Mouse (Mus musculus) CH12.LX (cell line): ENCODE results near the gene Sstr2. TPM values are rescaled to one million over a fixed set of nuclear protein-coding genes. Genes with fewer than 3 reads are reported as not detected.

ENCODE experiments used
- DNase-seq: peaks from one replicate; pipeline ENCODE4 v3.0.0-alpha.2; 2013; ENCODE audit errors: extremely low read depth
- H3K27ac ChIP-seq: 2 replicates; pipeline ENCODE4 v1.5.1; 2012; ENCODE audit warnings: low read depth, mild to moderate bottlenecking, control low read depth, moderate library complexity; ENCODE audit not compliant: insufficient read depth
- H3K27me3 ChIP-seq: replicated peaks from 2 replicates; pipeline ENCODE3; 2012; ENCODE audit warnings: inconsistent platforms
- H3K36me3 ChIP-seq, 2 experiments: replicated peaks in 1 of 2; 2 replicates each; pipeline versions ENCODE3 to v1.6.1; 2012; ENCODE audit warnings: inconsistent platforms in 1 of 2, low read length in 1 of 2, mild to moderate bottlenecking in 1 of 2, mixed read lengths in 1 of 2, moderate library complexity in 1 of 2; ENCODE audit not compliant: control insufficient read depth in 1 of 2, insufficient read depth in 1 of 2
- H3K4me1 ChIP-seq, 2 experiments: 2 replicates each; pipeline ENCODE4 v1.6.1; 2012; ENCODE audit warnings: inconsistent platforms in 1 of 2, moderate library complexity in 1 of 2; ENCODE audit not compliant: insufficient read depth in 2 of 2, control insufficient read depth in 1 of 2
- H3K4me2 ChIP-seq: 2 replicates; pipeline ENCODE4 v1.6.1; 2012; ENCODE audit warnings: low read depth, mild to moderate bottlenecking, control low read depth; ENCODE audit not compliant: poor library complexity, insufficient read depth, severe bottlenecking
- H3K4me3 ChIP-seq, 3 experiments: fragments of 150-350 bp in 1 of 3; sonication (generic) in 1 of 3; replicated peaks in 1 of 3; 2 replicates each; pipeline versions ENCODE3 to v1.5.1; 2011 to 2012; ENCODE audit warnings: low read depth in 2 of 3, low read length in 2 of 3, mild to moderate bottlenecking in 2 of 3, moderate library complexity in 2 of 3, control low read depth in 1 of 3, improper control_type of control experiment in 1 of 3, inconsistent platforms in 1 of 3, mixed read lengths in 1 of 3; ENCODE audit not compliant: poor library complexity in 1 of 3
- H3K79me2 ChIP-seq: replicated peaks from 2 replicates; pipeline ENCODE4 v1.6.1; 2012; ENCODE audit warnings: mild to moderate bottlenecking, moderate library complexity; ENCODE audit not compliant: control insufficient read depth, poor library complexity, insufficient read depth, severe bottlenecking; ENCODE audit errors: extremely low read depth
- H3K9ac ChIP-seq: 2 replicates; pipeline ENCODE4 v1.6.1; 2012; ENCODE audit warnings: low read depth, mild to moderate bottlenecking, control low read depth, moderate library complexity; ENCODE audit not compliant: insufficient read depth
- H3K9me3 ChIP-seq: replicated peaks from 2 replicates; pipeline ENCODE3; 2012; ENCODE audit warnings: low read length, inconsistent platforms, mixed read lengths
- E2F4 ChIP-seq: IDR thresholded peaks from 2 replicates; pipeline ENCODE4 v1.6.1; 2011; ENCODE audit warnings: low read depth, low read length, improper control_type of control experiment; ENCODE audit not compliant: insufficient replicate concordance
- ELF1 ChIP-seq: IDR thresholded peaks from 2 replicates; pipeline ENCODE4 v1.6.1; 2014; ENCODE audit warnings: low read depth, mild to moderate bottlenecking, inconsistent platforms, low read length, improper control_type of control experiment
- EP300 ChIP-seq: IDR thresholded peaks from 2 replicates; pipeline ENCODE4 v1.6.1; 2011; ENCODE audit warnings: low read length, improper control_type of control experiment
- ETS1 ChIP-seq: conservative IDR thresholded peaks from 2 replicates; pipeline ENCODE4 v1.6.1; 2012; ENCODE audit warnings: low read depth, mild to moderate bottlenecking, inconsistent platforms, low read length, improper control_type of control experiment, moderate library complexity
- IRF4 ChIP-seq: IDR thresholded peaks from 2 replicates; pipeline ENCODE4 v1.6.1; 2014; ENCODE audit warnings: low read depth, mild to moderate bottlenecking, inconsistent platforms, low read length, improper control_type of control experiment
- JUN ChIP-seq: IDR thresholded peaks from 2 replicates; pipeline ENCODE4 v1.6.1; 2011; ENCODE audit warnings: low read depth, mild to moderate bottlenecking, low read length, improper control_type of control experiment, moderate library complexity; ENCODE audit not compliant: insufficient read depth
- MAX ChIP-seq: IDR thresholded peaks from 2 replicates; pipeline ENCODE4 v1.6.1; 2011; ENCODE audit warnings: low read length, improper control_type of control experiment
- MXI1 ChIP-seq: IDR thresholded peaks from 2 replicates; pipeline ENCODE4 v1.6.1; 2011; ENCODE audit warnings: mild to moderate bottlenecking, low read depth, low read length, improper control_type of control experiment
- MYC ChIP-seq: IDR thresholded peaks from 2 replicates; pipeline ENCODE4 v1.6.1; 2011; ENCODE audit warnings: low read depth, mild to moderate bottlenecking, improper control_type of control experiment, low read length
- NELFE ChIP-seq: IDR thresholded peaks from 2 replicates; pipeline ENCODE4 v1.6.1; 2011; ENCODE audit warnings: low read depth, low read length, improper control_type of control experiment
- NRF1 ChIP-seq: IDR thresholded peaks from 2 replicates; pipeline ENCODE4 v1.6.1; 2014; ENCODE audit warnings: low read depth, mild to moderate bottlenecking, inconsistent platforms, low read length, improper control_type of control experiment, moderate library complexity
- RAD21 ChIP-seq: IDR thresholded peaks from 2 replicates; pipeline ENCODE4 v1.6.1; 2011; ENCODE audit warnings: low read depth, mild to moderate bottlenecking, low read length, improper control_type of control experiment, moderate library complexity
- SMC3 ChIP-seq: IDR thresholded peaks from 2 replicates; pipeline ENCODE4 v1.6.1; 2011; ENCODE audit warnings: low read depth, low read length, improper control_type of control experiment
- UBTF ChIP-seq: IDR thresholded peaks from 2 replicates; pipeline ENCODE4 v1.6.1; 2012; ENCODE audit warnings: low read depth, mild to moderate bottlenecking, inconsistent platforms, low read length, improper control_type of control experiment, moderate library complexity
- USF2 ChIP-seq: conservative IDR thresholded peaks from 2 replicates; pipeline ENCODE4 v1.6.1; 2011; ENCODE audit warnings: low read depth, low read length, improper control_type of control experiment
- ZC3H11A ChIP-seq: IDR thresholded peaks from 2 replicates; pipeline ENCODE4 v1.6.1; 2012; ENCODE audit warnings: low read depth, mild to moderate bottlenecking, inconsistent platforms, low read length, improper control_type of control experiment
- ZNF384 ChIP-seq: IDR thresholded peaks from 2 replicates; pipeline ENCODE4 v1.6.1; 2012; ENCODE audit warnings: low read depth, low read length, improper control_type of control experiment, inconsistent platforms
- dilution Hi-C: fragments of 300-500 bp; cut with MboI; formaldehyde crosslinking; loops from 2 replicates; pipeline ENCODE4 v1.14.3; 2020; ENCODE audit warnings: low sequenced_read_pairs; ENCODE audit not compliant: extremely low pct_unique_long_range_greater_than_20kb, extremely low pct_ligation_motif_present
- in situ Hi-C: fragments of 300-500 bp; cut with MboI; formaldehyde crosslinking; loops from 3 replicates; pipeline ENCODE4 v1.14.3; 2019; ENCODE audit warnings: low sequenced_read_pairs, low pct_ligation_motif_present, low pct_unique_long_range_greater_than_20kb, mixed read lengths
- polyA plus RNA-seq: library from polyadenylated mRNA; unstranded; fragments of >175 nt; gene quantifications from 2 replicates; pipeline ENCODE4 v1.2.1, GENCODE M21; 2012; ENCODE audit warnings: low read depth; ENCODE audit not compliant: insufficient read length
- total RNA-seq, 2 experiments: library from RNA; depleted of rRNA; stranded (reverse); fragments of 300-350 nt in 1 of 2; fragments of >200 nt in 1 of 2; gene quantifications; 2 replicates each; pipeline ENCODE4 v1.2.3; 2012 to 2014

The Sstr2 gene
- total and polyA plus RNA-seq, 3 experiments: not detected

GRCm38 (mm10) chr11:113664279-113664678 is 45.1 kb downstream of the Sstr2 start:
- H3K79me2 ChIP-seq: peaks cover 16% of the 10 kb centered on the region
- no peak for DNase-seq
- H3K27me3 ChIP-seq: no peaks in the 10 kb centered on the region
- H3K36me3 ChIP-seq: peaks cover 66 to 86% of the 10 kb centered on the region in 2 experiments
- no peak overlapping the region for H3K4me2 ChIP-seq
- dilution Hi-C loops (no loop called here), in situ Hi-C loops (no loop called here)
- peaks cover 0 to 28% of the 10 kb centered on the region in 2 experiments; a peak in 2 of 4 replicates for H3K4me1 ChIP-seq
- TF ChIP-seq IRF4 (no peak), USF2 (no peak), E2F4 (no peak)
- no peak overlapping the region for H3K4me3 ChIP-seq
- no peak overlapping the region for H3K27ac ChIP-seq
- no peak overlapping the region for H3K9ac ChIP-seq
- no peaks in the 10 kb centered on the region for H3K9me3 ChIP-seq

GRCm38 (mm10) chr11:113666205-113666604 is 47.1 kb downstream of the Sstr2 start:
- in situ Hi-C loops: no loop called here

GRCm38 (mm10) chr11:113666648-113667047 is 47.5 kb downstream of the Sstr2 start:
- H3K27ac ChIP-seq: no peak overlapping the region
- dilution Hi-C loops: no loop called here

More at GRCm38 (mm10) chr11:113666205-113666604, 47.1 kb downstream of the Sstr2 start:
- Histone ChIP-seq H3K27ac (no peak overlapping the region), H3K4me3 (no peak overlapping the region), H3K36me3 (peaks cover 65 to 85% of the 10 kb centered on the region in 2 experiments), H3K9ac (no peak overlapping the region)
- dilution Hi-C loops: no loop called here
- DNase-seq: no peak
- TF ChIP-seq SMC3 (no peak), ETS1 (no peak), MXI1 (no peak), RAD21 (no peak), USF2 (no peak), UBTF (no peak), EP300 (no peak), NELFE (no peak), MAX (no peak), ELF1 (no peak), ZC3H11A (no peak), MYC (no peak), NRF1 (no peak)
- TF ChIP-seq, all 38 proteins: peak for 0
- H3K79me2 ChIP-seq: peaks cover 17% of the 10 kb centered on the region
- no peak overlapping the region for H3K4me2 ChIP-seq
- H3K27me3 ChIP-seq: no peaks in the 10 kb centered on the region
- no peaks in the 10 kb centered on the region for H3K9me3 ChIP-seq
- H3K4me1 ChIP-seq: peaks cover 0 to 28% of the 10 kb centered on the region in 2 experiments; a peak in 2 of 4 replicates

More at GRCm38 (mm10) chr11:113666648-113667047, 47.5 kb downstream of the Sstr2 start:
- TF ChIP-seq MYC (no peak), ZC3H11A (no peak), ZNF384 (no peak), MAX (no peak), ELF1 (no peak), JUN (no peak)
- H3K36me3 ChIP-seq: peaks cover 64 to 85% of the 10 kb centered on the region in 2 experiments
- H3K4me2 ChIP-seq: no peak overlapping the region
- in situ Hi-C loops: no loop called here
- H3K4me3 ChIP-seq: no peak overlapping the region
- H3K27me3 ChIP-seq: no peaks in the 10 kb centered on the region
- peaks cover 0 to 28% of the 10 kb centered on the region in 2 experiments; a peak in 2 of 4 replicates for H3K4me1 ChIP-seq
- H3K79me2 ChIP-seq: peaks cover 17% of the 10 kb centered on the region
- no peak for DNase-seq
- H3K9ac ChIP-seq: no peak overlapping the region
- no peaks in the 10 kb centered on the region for H3K9me3 ChIP-seq
